Mouse (Mus musculus) thymus, adult 2 months (tissue): ENCODE measurements at regions not wholly inside any gene's neighbourhood (a gene's known extent, or its start where the extent isn't known, plus 50 kb on each side); places are given as distances from the start of the nearest gene placed in this dataset.

Source experiments
- CTCF ChIP-seq: fragments of 200-500 bp; IDR thresholded peaks from 2 replicates; pipeline ENCODE4 v1.5.1; 2012; ENCODE audit warnings: mild to moderate bottlenecking, control low read depth, low read length, moderate library complexity, borderline replicate concordance; ENCODE audit not compliant: control insufficient read depth, poor library complexity, insufficient read depth; ENCODE audit errors: extremely low read depth
- POLR2A ChIP-seq: fragments of 200-500 bp; IDR thresholded peaks from 2 replicates; pipeline ENCODE4 v1.6.1; 2012; ENCODE audit warnings: mild to moderate bottlenecking, low read length, control low read depth, moderate library complexity; ENCODE audit not compliant: control insufficient read depth, poor library complexity, insufficient read depth; ENCODE audit errors: extremely low read depth

GRCm38 (mm10) chr12:69093073-69093797, 65.8 kb downstream of the Rps29 start:
- no peak for TF ChIP-seq CTCF
- no peak for TF ChIP-seq POLR2A
